Mouse (Mus musculus) embryonic fibroblast, embryonic 13.5 days (primary cell): Measurements from ENCODE around the gene Lrguk.

ENCODE experiments used
- CTCF ChIP-seq: IDR thresholded peaks from 2 replicates; pipeline ENCODE4 v1.5.1; 2011; ENCODE audit warnings: mild to moderate bottlenecking, control low read depth, low read length, moderate library complexity, borderline replicate concordance; ENCODE audit not compliant: insufficient read depth
- POLR2A ChIP-seq: IDR thresholded peaks from 2 replicates; pipeline ENCODE4 v1.6.1; 2011; ENCODE audit warnings: low read depth, mild to moderate bottlenecking, control low read depth, low read length, moderate library complexity

GRCm38 (mm10) chr6:34083471-34083870 lies 54.2 kb downstream of the Lrguk start:
- TF ChIP-seq CTCF, result no peak
- TF ChIP-seq POLR2A, result no peak
